Mouse (Mus musculus) liver, adult 10 weeks (tissue): Measurements from ENCODE around the gene Gm20909. TPM values are rescaled to one million over a fixed set of nuclear protein-coding genes. Genes with fewer than 3 reads are reported as not detected.

Experiments
- polyA plus RNA-seq: library from polyadenylated mRNA; stranded (reverse); fragments of 350-450 nt; fragmentation: Illumina TruSeq; extraction: RNeasy Lipid Tissue Mini Kit (QIAGEN cat#74804); gene quantifications from one replicate; pipeline ENCODE4 v1.2.3, GENCODE M21; 2014; ENCODE audit warnings: low read depth, low replicate concordance

Gm20909 gene
- polyA plus RNA-seq = not detected

DNA sequence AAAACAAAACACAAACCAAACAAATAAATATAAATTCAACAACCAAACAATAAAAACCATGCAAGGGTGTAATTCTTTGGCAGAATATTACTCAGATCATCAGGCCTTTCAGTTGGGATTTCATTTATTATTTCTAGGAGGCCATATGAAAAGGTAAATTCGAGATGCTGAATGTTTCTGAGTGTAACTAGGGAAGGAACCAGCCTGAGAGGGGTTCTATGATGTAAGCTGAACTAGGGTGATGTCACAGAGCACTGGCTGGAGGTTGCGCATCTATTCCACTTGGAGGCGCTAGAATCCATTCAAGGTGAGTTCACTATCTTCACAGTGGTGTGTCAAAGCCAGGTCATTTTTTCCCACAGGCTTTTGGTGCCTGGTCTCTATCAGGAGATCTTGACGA is at the start of gene Gm20909:
TSS of gene Gm20909 (plus strand) at position 301 of the 400 bp plus-strand sequence.

Other genes with a start within 250 kb of the Gm20909 start
- not detected for gene Gm29866, start 170.9 kb upstream of the Gm20909 start, polyA plus RNA-seq
- gene Gm20865, start 77.0 kb downstream of the Gm20909 start, polyA plus RNA-seq = not detected